Mouse (Mus musculus) embryonic facial prominence, embryonic 12.5 days (tissue): ENCODE results near the gene Cd200r3. TPM values are rescaled to one million over a fixed set of nuclear protein-coding genes. Genes with fewer than 3 reads are reported as not detected.

Experiments used
- ATAC-seq: fragments of 200-750 bp; cut with Nextera tagmentation; 2 replicates; pipeline ENCODE4 v1.8.0; 2017; ENCODE audit not compliant: insufficient number of reproducible peaks, insufficient read depth, low FRiP score, low TSS enrichment
- H3K27ac ChIP-seq: fragments of 300-500 bp; sonication (generic); 2 replicates; pipeline ENCODE4 v1.5.1; 2016; ENCODE audit warnings: mild to moderate bottlenecking
- H3K27me3 ChIP-seq: fragments of 300-500 bp; sonication (generic); 2 replicates; pipeline ENCODE4 v1.6.1; 2016; ENCODE audit warnings: mild to moderate bottlenecking, moderate library complexity
- H3K36me3 ChIP-seq: fragments of 300-500 bp; sonication (generic); 2 replicates; pipeline ENCODE4 v1.6.1; 2016; ENCODE audit warnings: mild to moderate bottlenecking
- H3K4me1 ChIP-seq: fragments of 300-500 bp; sonication (generic); 2 replicates; pipeline ENCODE4 v1.6.1; 2016
- H3K4me2 ChIP-seq: fragments of 300-500 bp; sonication (generic); replicated peaks from 2 replicates; pipeline ENCODE4 v1.6.1; 2016; ENCODE audit warnings: mild to moderate bottlenecking, moderate library complexity
- H3K4me3 ChIP-seq: fragments of 300-500 bp; sonication (generic); 2 replicates; pipeline ENCODE4 v1.5.1; 2016; ENCODE audit warnings: mild to moderate bottlenecking
- H3K9ac ChIP-seq: fragments of 300-500 bp; sonication (generic); 2 replicates; pipeline ENCODE4 v1.6.1; 2016; ENCODE audit warnings: mild to moderate bottlenecking, moderate library complexity
- H3K9me3 ChIP-seq: fragments of 300-500 bp; sonication (generic); 2 replicates; pipeline ENCODE4 v1.6.1; 2016; ENCODE audit warnings: mild to moderate bottlenecking, moderate library complexity
- WGBS: fragments of 180-500 bp; shearing (Covaris S2); methylation state at CpG from one replicate; pipeline ENCODE4 v1.1.7; 2016; 5-methylcytosine and 5-hydroxymethylcytosine counted together
- polyA plus RNA-seq: library from polyadenylated mRNA; unstranded; fragments of >200 nt; fragmentation: Nextera tagmentation; extraction: Ambion mirVana; gene quantifications from 2 replicates; pipeline ENCODE4 v1.2.1, GENCODE M21; 2016

Cd200r3 gene
- polyA plus RNA-seq, 1 experiment from 2014 or later = not detected

- H3K9me3 ChIP-seq = no peaks in the 10 kb centered on the region
- no peaks in the 10 kb centered on the region; the same call in 1 of the 2 replicates for H3K27me3 ChIP-seq
- H3K4me2 ChIP-seq = no peak overlapping the region
- no peak for ATAC-seq
- H3K4me1 ChIP-seq = no peaks in the 10 kb centered on the region
- H3K4me3 ChIP-seq = no peak overlapping the region
- no peak overlapping the region for H3K9ac ChIP-seq
- WGBS = 77% methylated on average over 1 of the region's 1 CpGs
- no peak overlapping the region for H3K27ac ChIP-seq
- H3K36me3 ChIP-seq = no peaks in the 10 kb centered on the region
Observed at GRCm38 (mm10) chr16:45020055-45020454, 76.6 kb downstream of the Cd200r3 start.

GRCm38 (mm10) chr16:45020669-45021309 lies 77.3 kb downstream of the Cd200r3 start:
- Histone ChIP-seq H3K9ac (no peak overlapping the region), H3K4me3 (no peak overlapping the region), H3K36me3 (no peaks in the 10 kb centered on the region), H3K27me3 (no peaks in the 10 kb centered on the region; the same call in 1 of the 2 replicates), H3K27ac (no peak overlapping the region), H3K4me2 (no peak overlapping the region), H3K4me1 (no peaks in the 10 kb centered on the region), H3K9me3 (no peaks in the 10 kb centered on the region)
- no peak for ATAC-seq
- 72% methylated on average over 2 of the region's 2 CpGs for WGBS

GRCm38 (mm10) chr16:45021443-45021842 lies 78.0 kb downstream of the Cd200r3 start:
- no peaks in the 10 kb centered on the region; the same call in 1 of the 2 replicates for H3K27me3 ChIP-seq
- H3K27ac ChIP-seq = no peak overlapping the region
- no peak overlapping the region for H3K4me2 ChIP-seq
- no peak for ATAC-seq
- no peak overlapping the region for H3K4me3 ChIP-seq
- no peak overlapping the region for H3K9ac ChIP-seq
- no peaks in the 10 kb centered on the region for H3K9me3 ChIP-seq
- H3K36me3 ChIP-seq = no peaks in the 10 kb centered on the region
- H3K4me1 ChIP-seq = no peaks in the 10 kb centered on the region

GRCm38 (mm10) chr16:45023904-45024303 lies 80.4 kb downstream of the Cd200r3 start:
- no peak overlapping the region for H3K4me2 ChIP-seq
- no peaks in the 10 kb centered on the region for H3K36me3 ChIP-seq
- no peak overlapping the region for H3K4me3 ChIP-seq
- no peaks in the 10 kb centered on the region for H3K9me3 ChIP-seq
- no peak overlapping the region for H3K9ac ChIP-seq
- ATAC-seq = no peak
- WGBS = 63% methylated on average over 4 of the region's 4 CpGs
- H3K27ac ChIP-seq = no peak overlapping the region
- no peaks in the 10 kb centered on the region; the same call in 1 of the 2 replicates for H3K27me3 ChIP-seq
- no peaks in the 10 kb centered on the region for H3K4me1 ChIP-seq

GRCm38 (mm10) chr16:45025321-45025720 lies 81.8 kb downstream of the Cd200r3 start:
- Histone ChIP-seq H3K4me2 (no peak overlapping the region), H3K9ac (no peak overlapping the region), H3K27ac (no peak overlapping the region), H3K4me3 (no peak overlapping the region), H3K36me3 (no peaks in the 10 kb centered on the region), H3K9me3 (no peaks in the 10 kb centered on the region), H3K27me3 (no peaks in the 10 kb centered on the region; the same call in 1 of the 2 replicates), H3K4me1 (no peaks in the 10 kb centered on the region)
- ATAC-seq = no peak
- 70% methylated on average over 6 of the region's 6 CpGs for WGBS

GRCm38 (mm10) chr16:45029080-45029479 lies 85.6 kb downstream of the Cd200r3 start:
- Histone ChIP-seq H3K36me3 (no peaks in the 10 kb centered on the region), H3K9me3 (no peaks in the 10 kb centered on the region), H3K4me2 (no peak overlapping the region), H3K27me3 (no peaks in the 10 kb centered on the region), H3K27ac (no peak overlapping the region), H3K4me1 (no peaks in the 10 kb centered on the region), H3K4me3 (no peak overlapping the region), H3K9ac (no peak overlapping the region)
- WGBS = 92% methylated on average over 5 of the region's 5 CpGs
- ATAC-seq = no peak

- no peak overlapping the region for H3K4me3 ChIP-seq
- H3K4me2 ChIP-seq = no peak overlapping the region
- H3K4me1 ChIP-seq = no peaks in the 10 kb centered on the region
- no peak for ATAC-seq
- H3K9ac ChIP-seq = no peak overlapping the region
- H3K9me3 ChIP-seq = no peaks in the 10 kb centered on the region
- WGBS = 90% methylated on average over 1 of the region's 1 CpGs
- no peaks in the 10 kb centered on the region for H3K36me3 ChIP-seq
- H3K27ac ChIP-seq = no peak overlapping the region
- no peaks in the 10 kb centered on the region for H3K27me3 ChIP-seq
Observed at GRCm38 (mm10) chr16:45029493-45029892, 86.0 kb downstream of the Cd200r3 start.

- Histone ChIP-seq H3K9me3 (no peaks in the 10 kb centered on the region), H3K4me1 (no peaks in the 10 kb centered on the region), H3K4me2 (no peak overlapping the region), H3K36me3 (no peaks in the 10 kb centered on the region), H3K9ac (no peak overlapping the region), H3K27ac (no peak overlapping the region), H3K4me3 (no peak overlapping the region), H3K27me3 (no peaks in the 10 kb centered on the region)
- ATAC-seq = no peak
- 83% methylated on average over 4 of the region's 4 CpGs for WGBS
Observed at GRCm38 (mm10) chr16:45030127-45030526, 86.6 kb downstream of the Cd200r3 start.

- 65% methylated on average over 2 of the region's 2 CpGs for WGBS
- no peak overlapping the region for H3K27ac ChIP-seq
- ATAC-seq = no peak
- no peaks in the 10 kb centered on the region for H3K27me3 ChIP-seq
- H3K4me1 ChIP-seq = no peaks in the 10 kb centered on the region
- no peak overlapping the region for H3K4me3 ChIP-seq
- H3K4me2 ChIP-seq = no peak overlapping the region
- H3K9ac ChIP-seq = no peak overlapping the region
- no peaks in the 10 kb centered on the region for H3K9me3 ChIP-seq
- H3K36me3 ChIP-seq = no peaks in the 10 kb centered on the region
Observed at GRCm38 (mm10) chr16:45030796-45031195, 87.3 kb downstream of the Cd200r3 start.

Other genes starting within 250 kb of the Cd200r3 start
- 12.6 and 12.9 TPM in 2 replicates for gene Nepro, start 219.4 kb upstream of the Cd200r3 start, polyA plus RNA-seq
- gene Gtpbp8, start 197.3 kb upstream of the Cd200r3 start, polyA plus RNA-seq = 28.0 and 33.5 TPM in 2 replicates
- gene Cd200r1, start 177.9 kb upstream of the Cd200r3 start, polyA plus RNA-seq = 0.34 and 0.82 TPM in 2 replicates
- gene Cd200r4, start 131.9 kb upstream of the Cd200r3 start, polyA plus RNA-seq = not detected in 2 replicates
- 0.13 TPM in 1 of 2 replicates, not detected in the other for gene Cd200r2, start 76.6 kb upstream of the Cd200r3 start, polyA plus RNA-seq
- 38.7 and 49.6 TPM in 2 replicates for gene Ccdc80, start 149.7 kb downstream of the Cd200r3 start, polyA plus RNA-seq
- gene Slc35a5, start 215.0 kb downstream of the Cd200r3 start, polyA plus RNA-seq = 13.9 and 15.4 TPM in 2 replicates
- 36.0 and 36.5 TPM in 2 replicates for gene Atg3, start 215.1 kb downstream of the Cd200r3 start, polyA plus RNA-seq